Mouse (Mus musculus) gastrocnemius, postnatal 36 days (tissue): ENCODE measurements around the gene Ahnak2. TPM values are rescaled to one million over a fixed set of nuclear protein-coding genes. Genes with fewer than 3 reads are reported as not detected.

Source experiments
- DNase-seq, 2 experiments: peaks; one replicate each; pipeline ENCODE4 v3.0.0; 2022
- intact Hi-C: fragments of 180-260 bp; cut with DNase I; formaldehyde crosslinking; loops from one replicate; pipeline ENCODE4 v1.15.1; 2025
- total RNA-seq, 2 experiments: library from RNA; stranded (reverse); gene quantifications; 2 replicates each; pipeline ENCODE4 v1.2.3; 2021

The Ahnak2 gene
- total RNA-seq, 2 experiments from 2014 or later, result 5.0 to 7.0 TPM

GRCm38 (mm10) chr12:112739023-112739568 is 63.4 kb downstream of the Ahnak2 start:
- intact Hi-C loops, result no loop called here
- DNase-seq, result no peak

GRCm38 (mm10) chr12:112738281-112739022 is 64.0 kb downstream of the Ahnak2 start:
- intact Hi-C loops, result no loop called here
- DNase-seq, result no peak

- DNase-seq, result peak in 1 of 2 experiments; percentile 38
- intact Hi-C loops, result no loop called here
Observed at GRCm38 (mm10) chr12:112737761-112738160, 64.7 kb downstream of the Ahnak2 start.

- DNase-seq, result no peak
- intact Hi-C loops, result no loop called here
Observed at GRCm38 (mm10) chr12:112737081-112737480, 65.4 kb downstream of the Ahnak2 start.

- no peak for DNase-seq
- intact Hi-C loops, result no loop called here
Observed at GRCm38 (mm10) chr12:112736636-112736925, 65.9 kb downstream of the Ahnak2 start.

- no peak for DNase-seq
- intact Hi-C loops, result no loop called here
Observed at GRCm38 (mm10) chr12:112735896-112736635, 66.4 kb downstream of the Ahnak2 start.

GRCm38 (mm10) chr12:112734881-112735655 is 67.4 kb downstream of the Ahnak2 start:
- intact Hi-C loops, result no loop called here
- no peak for DNase-seq

GRCm38 (mm10) chr12:112734108-112734820 is 68.2 kb downstream of the Ahnak2 start:
- no peak for DNase-seq
- intact Hi-C loops, result no loop called here

- intact Hi-C loops, result no loop called here
- no peak for DNase-seq
Observed at GRCm38 (mm10) chr12:112732591-112732990, 69.9 kb downstream of the Ahnak2 start.

GRCm38 (mm10) chr12:112730808-112731207 is 71.6 kb downstream of the Ahnak2 start:
- no peak for DNase-seq

GRCm38 (mm10) chr12:112727801-112728200 is 74.7 kb downstream of the Ahnak2 start:
- DNase-seq, result no peak
- intact Hi-C loops, result no loop called here

More at GRCm38 (mm10) chr12:112730808-112731207, 71.6 kb downstream of the Ahnak2 start:
- intact Hi-C loops, result no loop called here

GRCm38 (mm10) chr12:112724077-112724805 is 78.2 kb downstream of the Ahnak2 start:
- intact Hi-C loops, result no loop called here
- DNase-seq, result peak in 1 of 2 experiments; percentile 51

GRCm38 (mm10) chr12:112723445-112723844 is 79.0 kb downstream of the Ahnak2 start:
- no peak for DNase-seq
- intact Hi-C loops, result no loop called here

GRCm38 (mm10) chr12:112723028-112723330 is 79.5 kb downstream of the Ahnak2 start:
- DNase-seq, result no peak
- intact Hi-C loops, result no loop called here

- peak; percentile 38 to 39 for DNase-seq
- intact Hi-C loops, result no loop called here
Observed at GRCm38 (mm10) chr12:112722240-112723027, 80.0 kb downstream of the Ahnak2 start.
